Mouse (Mus musculus): ENCODE data around the gene Fam198a. TPM values are rescaled to one million over a fixed set of nuclear protein-coding genes. Genes with fewer than 3 reads are reported as not detected.

Gene Fam198a
- polyA plus RNA-seq, 1 experiment from 2014 or later = 2.8 TPM

- Histone ChIP-seq H3K9me3 (ENCODE audit: low read length) (no peaks in the 10 kb centered on the region), H3K4me3 (ENCODE audit: low read length) (no peak overlapping the region), H3K27me3 (ENCODE audit: insufficient read depth, low read length) (no peaks in the 10 kb centered on the region), H3K9ac (replicated peaks; ENCODE audit: low read length) (no peak overlapping the region), H3K36me3 (ENCODE audit: insufficient read depth, low read length) (no peaks in the 10 kb centered on the region), H3K4me1 (ENCODE audit: insufficient read depth, low read length) (peaks cover 17% of the 10 kb centered on the region), H3K27ac (ENCODE audit: low read length) (peak overlapping the region; percentile 79), H3K4me2 (replicated peaks; ENCODE audit: low read depth, low read length) (no peak overlapping the region)
- ATAC-seq (ENCODE audit: low FRiP score, low TSS enrichment) = no peak
- WGBS = 81% methylated on average over 5 of the region's 5 CpGs
Observed at GRCm38 (mm10) chr9:122023873-122024272, 73.1 kb downstream of the Fam198a start.

GRCm38 (mm10) chr9:122024419-122024818 is 73.6 kb downstream of the Fam198a start:
- Histone ChIP-seq H3K36me3 (ENCODE audit: insufficient read depth, low read length) (no peaks in the 10 kb centered on the region), H3K4me1 (ENCODE audit: insufficient read depth, low read length) (peaks cover 13% of the 10 kb centered on the region), H3K9ac (replicated peaks; ENCODE audit: low read length) (no peak overlapping the region), H3K4me3 (ENCODE audit: low read length) (no peak overlapping the region), H3K4me2 (replicated peaks; ENCODE audit: low read depth, low read length) (no peak overlapping the region), H3K27me3 (ENCODE audit: insufficient read depth, low read length) (no peaks in the 10 kb centered on the region), H3K27ac (ENCODE audit: low read length) (no peak overlapping the region), H3K9me3 (ENCODE audit: low read length) (no peaks in the 10 kb centered on the region)
- no peak for ATAC-seq (ENCODE audit: low FRiP score, low TSS enrichment)
- 88% methylated on average over 6 of the region's 6 CpGs for WGBS

GRCm38 (mm10) chr9:122025855-122026590 is 75.2 kb downstream of the Fam198a start:
- H3K36me3 ChIP-seq (ENCODE audit: insufficient read depth, low read length) = no peaks in the 10 kb centered on the region
- 53% methylated on average over 7 of the region's 7 CpGs for WGBS

GRCm38 (mm10) chr9:122027081-122027913 is 76.5 kb downstream of the Fam198a start:
- peak; percentile 59; the same call in 1 of the 2 replicates for ATAC-seq (ENCODE audit: low FRiP score, low TSS enrichment)
- Histone ChIP-seq H3K4me3 (ENCODE audit: low read length) (no peak overlapping the region), H3K4me1 (ENCODE audit: insufficient read depth, low read length) (peaks cover 13% of the 10 kb centered on the region), H3K9me3 (ENCODE audit: low read length) (no peaks in the 10 kb centered on the region), H3K9ac (replicated peaks; ENCODE audit: low read length) (no peak overlapping the region), H3K27me3 (ENCODE audit: insufficient read depth, low read length) (no peaks in the 10 kb centered on the region), H3K4me2 (replicated peaks; ENCODE audit: low read depth, low read length) (no peak overlapping the region), H3K36me3 (ENCODE audit: insufficient read depth, low read length) (no peaks in the 10 kb centered on the region), H3K27ac (ENCODE audit: low read length) (peak overlapping the region; percentile 75)
- WGBS = 53% methylated on average over 6 of the region's 6 CpGs

More at GRCm38 (mm10) chr9:122025855-122026590, 75.2 kb downstream of the Fam198a start:
- no peak for ATAC-seq (ENCODE audit: low FRiP score, low TSS enrichment)
- H3K27me3 ChIP-seq (ENCODE audit: insufficient read depth, low read length) = no peaks in the 10 kb centered on the region
- H3K27ac ChIP-seq (ENCODE audit: low read length) = peak overlapping the region; percentile 75; the same call in 1 of the 2 replicates
- H3K4me3 ChIP-seq (ENCODE audit: low read length) = no peak overlapping the region
- H3K9ac ChIP-seq (replicated peaks; ENCODE audit: low read length) = no peak overlapping the region
- H3K4me1 ChIP-seq (ENCODE audit: insufficient read depth, low read length) = peaks cover 13% of the 10 kb centered on the region
- no peak overlapping the region for H3K4me2 ChIP-seq (replicated peaks; ENCODE audit: low read depth, low read length)
- no peaks in the 10 kb centered on the region for H3K9me3 ChIP-seq (ENCODE audit: low read length)

- no peak overlapping the region for H3K9ac ChIP-seq (replicated peaks; ENCODE audit: low read length)
- WGBS = 67% methylated on average over 11 of the region's 11 CpGs
- ATAC-seq (ENCODE audit: low FRiP score, low TSS enrichment) = no peak; the same call in 1 of the 2 replicates
- no peaks in the 10 kb centered on the region for H3K36me3 ChIP-seq (ENCODE audit: insufficient read depth, low read length)
- H3K4me2 ChIP-seq (replicated peaks; ENCODE audit: low read depth, low read length) = no peak overlapping the region
- no peak overlapping the region for H3K4me3 ChIP-seq (ENCODE audit: low read length)
- H3K9me3 ChIP-seq (ENCODE audit: low read length) = no peaks in the 10 kb centered on the region
- H3K4me1 ChIP-seq (ENCODE audit: insufficient read depth, low read length) = peaks cover 13% of the 10 kb centered on the region
- H3K27ac ChIP-seq (ENCODE audit: low read length) = peak overlapping the region; percentile 75
- no peaks in the 10 kb centered on the region for H3K27me3 ChIP-seq (ENCODE audit: insufficient read depth, low read length)
Observed at GRCm38 (mm10) chr9:122027914-122028745, 77.3 kb downstream of the Fam198a start.

GRCm38 (mm10) chr9:122029765-122030164 is 79.0 kb downstream of the Fam198a start:
- no peak overlapping the region for H3K9ac ChIP-seq (replicated peaks; ENCODE audit: low read length)
- H3K36me3 ChIP-seq (ENCODE audit: insufficient read depth, low read length) = no peaks in the 10 kb centered on the region
- H3K4me3 ChIP-seq (ENCODE audit: low read length) = no peak overlapping the region
- no peak overlapping the region for H3K4me2 ChIP-seq (replicated peaks; ENCODE audit: low read depth, low read length)
- no peaks in the 10 kb centered on the region for H3K27me3 ChIP-seq (ENCODE audit: insufficient read depth, low read length)
- no peak overlapping the region for H3K27ac ChIP-seq (ENCODE audit: low read length)
- WGBS = 82% methylated on average over 7 of the region's 7 CpGs
- no peaks in the 10 kb centered on the region for H3K9me3 ChIP-seq (ENCODE audit: low read length)
- peaks cover 13% of the 10 kb centered on the region for H3K4me1 ChIP-seq (ENCODE audit: insufficient read depth, low read length)
- no peak for ATAC-seq (ENCODE audit: low FRiP score, low TSS enrichment)

Other genes starting within 250 kb of the Fam198a start
- gene Sec22c, start 245.5 kb upstream of the Fam198a start, polyA plus RNA-seq (2015; fragmentation: Nextera tagmentation; extraction: Ambion mirVana) = 8.5 and 9.0 TPM in 2 replicates
- 107 and 114 TPM in 2 replicates for gene Ss18l2, start 240.7 kb upstream of the Fam198a start, polyA plus RNA-seq (2015; fragmentation: Nextera tagmentation; extraction: Ambion mirVana)
- 46.1 and 57.5 TPM in 2 replicates for gene Nktr, start 231.8 kb upstream of the Fam198a start, polyA plus RNA-seq (2015; fragmentation: Nextera tagmentation; extraction: Ambion mirVana)
- gene Zfp651, start 191.7 kb upstream of the Fam198a start, polyA plus RNA-seq (2015; fragmentation: Nextera tagmentation; extraction: Ambion mirVana) = 8.1 and 9.5 TPM in 2 replicates
- 0.72 and 0.99 TPM in 2 replicates for gene Klhl40, start 173.4 kb upstream of the Fam198a start, polyA plus RNA-seq (2015; fragmentation: Nextera tagmentation; extraction: Ambion mirVana)
- gene Hhatl, start 158.5 kb upstream of the Fam198a start, polyA plus RNA-seq (2015; fragmentation: Nextera tagmentation; extraction: Ambion mirVana) = 0.50 and 0.56 TPM in 2 replicates
- gene Ccdc13, start 111.5 kb upstream of the Fam198a start, polyA plus RNA-seq (2015; fragmentation: Nextera tagmentation; extraction: Ambion mirVana) = 0.58 and 0.71 TPM in 2 replicates
- 120 and 142 TPM in 2 replicates for gene Higd1a, start 92.6 kb upstream of the Fam198a start, polyA plus RNA-seq (2015; fragmentation: Nextera tagmentation; extraction: Ambion mirVana)
- 0.90 and 1.2 TPM in 2 replicates for gene Ackr2, start 52.6 kb upstream of the Fam198a start, polyA plus RNA-seq (2015; fragmentation: Nextera tagmentation; extraction: Ambion mirVana)
- gene Cyp8b1, start 34.7 kb upstream of the Fam198a start, polyA plus RNA-seq (2015; fragmentation: Nextera tagmentation; extraction: Ambion mirVana) = not detected in 2 replicates
- gene Pomgnt2, start 46.1 kb downstream of the Fam198a start, polyA plus RNA-seq (2015; fragmentation: Nextera tagmentation; extraction: Ambion mirVana) = 19.1 and 19.9 TPM in 2 replicates
- gene Snrk, start 166.3 kb downstream of the Fam198a start, polyA plus RNA-seq (2015; fragmentation: Nextera tagmentation; extraction: Ambion mirVana) = 63.3 and 65.1 TPM in 2 replicates